Mouse (Mus musculus) embryonic facial prominence, embryonic 14.5 days (tissue): ENCODE measurements around the gene Ppp2r3a. TPM values are rescaled to one million over a fixed set of nuclear protein-coding genes. Genes with fewer than 3 reads are reported as not detected.

Source experiments
- ATAC-seq: fragments of 200-750 bp; cut with Nextera tagmentation; 2 replicates; pipeline ENCODE4 v1.8.0; 2017; ENCODE audit warnings: low read depth, moderate number of reproducible peaks, moderate TSS enrichment
- DNase-seq: peaks from one replicate; pipeline ENCODE4 v3.0.0-alpha.2; 2015; ENCODE audit warnings: low spot score
- H3K27ac ChIP-seq: fragments of 300-500 bp; sonication (generic); replicated peaks from 2 replicates; pipeline ENCODE4 v1.5.1; 2014; ENCODE audit warnings: low read depth, mild to moderate bottlenecking, low read length, moderate library complexity
- H3K27me3 ChIP-seq: fragments of 300-500 bp; sonication (generic); replicated peaks from 2 replicates; pipeline ENCODE4 v1.6.1; 2014; ENCODE audit warnings: low read length; ENCODE audit not compliant: control insufficient read depth, insufficient read depth
- H3K36me3 ChIP-seq: fragments of 300-500 bp; sonication (generic); 2 replicates; pipeline ENCODE4 v1.6.1; 2014; ENCODE audit warnings: low read length, mixed read lengths; ENCODE audit not compliant: control insufficient read depth, insufficient read depth
- H3K4me1 ChIP-seq: fragments of 300-500 bp; sonication (generic); 2 replicates; pipeline ENCODE4 v1.6.1; 2014; ENCODE audit warnings: antibody characterized with exemption, low read length; ENCODE audit not compliant: control insufficient read depth, insufficient read depth
- H3K4me2 ChIP-seq: fragments of 300-500 bp; sonication (generic); 2 replicates; pipeline ENCODE4 v1.6.1; 2014; ENCODE audit warnings: low read depth, mild to moderate bottlenecking, low read length, moderate library complexity, mixed read lengths
- H3K4me3 ChIP-seq: fragments of 300-500 bp; sonication (generic); 2 replicates; pipeline ENCODE4 v1.5.1; 2014; ENCODE audit warnings: low read depth, mild to moderate bottlenecking, low read length
- H3K9ac ChIP-seq: fragments of 300-500 bp; sonication (generic); 2 replicates; pipeline ENCODE4 v1.6.1; 2014; ENCODE audit warnings: low read depth, mild to moderate bottlenecking, low read length, moderate library complexity, mixed read lengths
- H3K9me3 ChIP-seq: fragments of 300-500 bp; sonication (generic); 2 replicates; pipeline ENCODE4 v1.6.1; 2016; ENCODE audit warnings: low read length; ENCODE audit not compliant: control insufficient read depth
- WGBS: fragments of 180-500 bp; shearing (Covaris S2); extraction: QIAGEN DNeasy Blood & Tissue Kit; methylation state at CpG from one replicate; pipeline ENCODE4 v1.1.7; 2014; 5-methylcytosine and 5-hydroxymethylcytosine counted together
- polyA plus RNA-seq: library from polyadenylated mRNA; unstranded; fragments of >200 nt; fragmentation: Nextera tagmentation; extraction: Ambion mirVana; gene quantifications from 2 replicates; pipeline ENCODE4 v1.2.1, GENCODE M21; 2014

Gene Ppp2r3a
- polyA plus RNA-seq = 25.3 and 29.8 TPM in 2 replicates

GRCm38 (mm10) chr9:101251644-101252337, at the start of gene Ppp2r3a:
Gene Ppp2r3a, minus strand, starts transcription at chr9:101251795.
- ATAC-seq (peak; percentile 94), DNase-seq (peak; percentile 95)
- 4% methylated on average over 15 of the region's 50 CpGs for WGBS
- Histone ChIP-seq H3K9ac (peak within 1 kb of the TSS; percentile 90), H3K9me3 (no peaks in the 10 kb centered on the region), H3K4me2 (peak within 1 kb of the TSS; percentile 69), H3K4me3 (peak within 1 kb of the TSS; percentile 86), H3K36me3 (no peaks in the 10 kb centered on the region), H3K27ac (peak within 1 kb of the TSS; percentile 98), H3K27me3 (no peaks in the 10 kb centered on the region), H3K4me1 (peaks cover 17% of the 10 kb centered on the region)

GRCm38 (mm10) chr9:101300441-101300935, 48.9 kb upstream of the Ppp2r3a start:
- H3K4me3 ChIP-seq = no peak overlapping the region
- H3K9me3 ChIP-seq = no peaks in the 10 kb centered on the region
- H3K27me3 ChIP-seq = no peaks in the 10 kb centered on the region
- H3K27ac ChIP-seq = no peak overlapping the region
- no peak overlapping the region for H3K9ac ChIP-seq
- H3K36me3 ChIP-seq = no peaks in the 10 kb centered on the region
- ATAC-seq (no peak), DNase-seq (no peak)
- no peak overlapping the region for H3K4me2 ChIP-seq
- 82% methylated on average over 4 of the region's 4 CpGs for WGBS
- no peaks in the 10 kb centered on the region for H3K4me1 ChIP-seq

- Histone ChIP-seq H3K4me2 (no peak overlapping the region), H3K27ac (no peak overlapping the region), H3K4me3 (no peak overlapping the region), H3K9ac (no peak overlapping the region), H3K36me3 (no peaks in the 10 kb centered on the region), H3K9me3 (no peaks in the 10 kb centered on the region), H3K4me1 (no peaks in the 10 kb centered on the region), H3K27me3 (no peaks in the 10 kb centered on the region)
- 78% methylated on average over 19 of the region's 19 CpGs for WGBS
- peak; percentile 57 for DNase-seq
- ATAC-seq = no peak
Observed at GRCm38 (mm10) chr9:101291676-101292660, 40.4 kb upstream of the Ppp2r3a start.

- Histone ChIP-seq H3K9me3 (no peaks in the 10 kb centered on the region), H3K4me3 (no peak overlapping the region), H3K9ac (no peak overlapping the region), H3K27me3 (no peaks in the 10 kb centered on the region), H3K36me3 (no peaks in the 10 kb centered on the region), H3K4me2 (no peak overlapping the region), H3K27ac (no peak overlapping the region), H3K4me1 (no peaks in the 10 kb centered on the region)
- ATAC-seq (no peak), DNase-seq (peak; percentile 20)
- 82% methylated on average over 1 of the region's 1 CpGs for WGBS
Observed at GRCm38 (mm10) chr9:101290876-101291275, 39.3 kb upstream of the Ppp2r3a start.

- Histone ChIP-seq H3K4me1 (no peaks in the 10 kb centered on the region), H3K27me3 (no peaks in the 10 kb centered on the region), H3K4me3 (no peak overlapping the region), H3K9ac (no peak overlapping the region), H3K27ac (peak overlapping the region; percentile 23), H3K9me3 (no peaks in the 10 kb centered on the region), H3K36me3 (no peaks in the 10 kb centered on the region), H3K4me2 (peak overlapping the region; percentile 23; the same call in 1 of the 2 replicates)
- DNase-seq = peak; percentile 51
- ATAC-seq = no peak
- 68% methylated on average over 11 of the region's 11 CpGs for WGBS
Observed at GRCm38 (mm10) chr9:101289750-101290149, 38.2 kb upstream of the Ppp2r3a start.

- DNase-seq (peak; percentile 13), ATAC-seq (peak; percentile 47; the same call in 1 of the 2 replicates)
- Histone ChIP-seq H3K4me1 (no peaks in the 10 kb centered on the region), H3K27me3 (no peaks in the 10 kb centered on the region), H3K9ac (no peak overlapping the region), H3K36me3 (no peaks in the 10 kb centered on the region), H3K4me3 (no peak overlapping the region), H3K27ac (peak overlapping the region; percentile 55), H3K4me2 (peak overlapping the region; percentile 23), H3K9me3 (no peaks in the 10 kb centered on the region)
- WGBS = 83% methylated on average over 14 of the region's 14 CpGs
Observed at GRCm38 (mm10) chr9:101288901-101289647, 37.5 kb upstream of the Ppp2r3a start.

GRCm38 (mm10) chr9:101286766-101287165, 35.2 kb upstream of the Ppp2r3a start:
- WGBS = 80% methylated on average over 4 of the region's 4 CpGs
- Histone ChIP-seq H3K9me3 (no peaks in the 10 kb centered on the region), H3K27ac (no peak overlapping the region), H3K4me1 (no peaks in the 10 kb centered on the region), H3K4me3 (no peak overlapping the region), H3K36me3 (no peaks in the 10 kb centered on the region), H3K27me3 (no peaks in the 10 kb centered on the region), H3K4me2 (no peak overlapping the region), H3K9ac (no peak overlapping the region)
- no peak for DNase-seq
- ATAC-seq = no peak

GRCm38 (mm10) chr9:101284049-101284448, 32.5 kb upstream of the Ppp2r3a start:
- H3K9me3 ChIP-seq = no peaks in the 10 kb centered on the region
- no peaks in the 10 kb centered on the region for H3K4me1 ChIP-seq
- WGBS = 75% methylated on average over 4 of the region's 4 CpGs
- ATAC-seq (no peak), DNase-seq (no peak)
- no peak overlapping the region for H3K4me2 ChIP-seq
- H3K36me3 ChIP-seq = no peaks in the 10 kb centered on the region
- no peak overlapping the region for H3K27ac ChIP-seq
- H3K27me3 ChIP-seq = no peaks in the 10 kb centered on the region
- H3K9ac ChIP-seq = no peak overlapping the region
- no peak overlapping the region for H3K4me3 ChIP-seq
